Mouse (Mus musculus) retina, adult 2 months (tissue): Measurements from ENCODE around the gene Mrps11.

ENCODE experiments used
- DNase-seq: peaks from one replicate; pipeline ENCODE4 v3.0.0-alpha.2; 2012; ENCODE audit warnings: low read depth, low spot score

The Mrps11 gene

GRCm38 (mm10) chr7:78793895-78794570, 11.1 kb downstream of the Mrps11 start:
- no peak for DNase-seq

GRCm38 (mm10) chr7:78794571-78795092, 11.7 kb downstream of the Mrps11 start:
- no peak for DNase-seq

GRCm38 (mm10) chr7:78796624-78797023, 13.7 kb downstream of the Mrps11 start:
- DNase-seq = no peak

GRCm38 (mm10) chr7:78797843-78798455, 15.0 kb downstream of the Mrps11 start:
- DNase-seq = no peak

- no peak for DNase-seq
These were observed 17.0 kb downstream of the Mrps11 start for GRCm38 (mm10) chr7:78799730-78800496.

- no peak for DNase-seq
These were observed 20.9 kb downstream of the Mrps11 start for GRCm38 (mm10) chr7:78803841-78804240.

- no peak for DNase-seq
These were observed 24.3 kb downstream of the Mrps11 start for GRCm38 (mm10) chr7:78807192-78807591.

- DNase-seq = no peak
These were observed 30.9 kb downstream of the Mrps11 start for GRCm38 (mm10) chr7:78813791-78814190.

GRCm38 (mm10) chr7:78814766-78815165, 31.8 kb downstream of the Mrps11 start:
- DNase-seq = no peak

- no peak for DNase-seq
These were observed 35.4 kb downstream of the Mrps11 start for GRCm38 (mm10) chr7:78818336-78818735.

- no peak for DNase-seq
These were observed 43.9 kb downstream of the Mrps11 start for GRCm38 (mm10) chr7:78826682-78827385.

- DNase-seq = no peak
These were observed 44.9 kb downstream of the Mrps11 start for GRCm38 (mm10) chr7:78827749-78828362.

- DNase-seq = no peak
These were observed 52.7 kb downstream of the Mrps11 start for GRCm38 (mm10) chr7:78835656-78836055.

GRCm38 (mm10) chr7:78837250-78837649, 54.3 kb downstream of the Mrps11 start:
- DNase-seq = no peak

GRCm38 (mm10) chr7:78841601-78842000, 58.7 kb downstream of the Mrps11 start:
- no peak for DNase-seq
